Mouse (Mus musculus): Measurements from ENCODE around the gene Tmem79. TPM values are rescaled to one million over a fixed set of nuclear protein-coding genes. Genes with fewer than 3 reads are reported as not detected.

The Tmem79 gene
- polyA plus RNA-seq, 1 experiment from 2014 or later, result 7.4 TPM

GRCm38 (mm10) chr3:88334029-88334658 is 1.8 kb downstream of the Tmem79 start:
- DNase-seq (ENCODE audit: low spot score) (no peak), ATAC-seq (replicated peaks; ENCODE audit: low FRiP score, low read depth) (no peak)
- Histone ChIP-seq H3K4me1 (replicated peaks; ENCODE audit: insufficient read depth, low read length) (peaks cover 17% of the 10 kb centered on the region), H3K27ac (peak overlapping the region; percentile 8; the same call in 1 of the 2 replicates), H3K4me2 (ENCODE audit: low read length) (peak overlapping the region; percentile 80), H3K27me3 (ENCODE audit: insufficient read depth, low read length) (no peaks in the 10 kb centered on the region), H3K36me3 (ENCODE audit: insufficient read depth, low read length) (no peaks in the 10 kb centered on the region), H3K4me3 (replicated peaks; ENCODE audit: low read depth, low read length) (peak overlapping the region; percentile 0; the same call in 1 of the 2 replicates), H3K9ac (ENCODE audit: low read depth, low read length) (peak overlapping the region; percentile 37; the same call in 1 of the 2 replicates), H3K9me3 (replicated peaks; ENCODE audit: low read length) (no peaks in the 10 kb centered on the region)
- no peak for TF ChIP-seq CTCF (IDR thresholded peaks at IDR 0.05; ENCODE audit: low read depth)
- WGBS, result 48% methylated on average over 12 of the region's 12 CpGs

GRCm38 (mm10) chr3:88331282-88331681 is 4.7 kb downstream of the Tmem79 start:
- Histone ChIP-seq H3K9me3 (replicated peaks; ENCODE audit: low read length) (no peaks in the 10 kb centered on the region), H3K9ac (ENCODE audit: low read depth, low read length) (no peak overlapping the region), H3K27me3 (ENCODE audit: insufficient read depth, low read length) (no peaks in the 10 kb centered on the region), H3K4me2 (ENCODE audit: low read length) (no peak overlapping the region), H3K4me3 (replicated peaks; ENCODE audit: low read depth, low read length) (no peak overlapping the region), H3K36me3 (ENCODE audit: insufficient read depth, low read length) (0 out of 2 replicates have a peak, but pooled peaks cover 3% of the 10 kb centered on the region), H3K4me1 (replicated peaks; ENCODE audit: insufficient read depth, low read length) (peaks cover 14% of the 10 kb centered on the region), H3K27ac (no peak overlapping the region)
- peak; percentile 44 for DNase-seq (ENCODE audit: low spot score)
- peak; percentile 67 for TF ChIP-seq CTCF (IDR thresholded peaks at IDR 0.05; ENCODE audit: low read depth)
- ATAC-seq (replicated peaks; ENCODE audit: low FRiP score, low read depth), result no peak
- 48% methylated on average over 2 of the region's 2 CpGs for WGBS

GRCm38 (mm10) chr3:88328956-88329355 is 7.0 kb downstream of the Tmem79 start:
- Histone ChIP-seq H3K9me3 (replicated peaks; ENCODE audit: low read length) (no peaks in the 10 kb centered on the region), H3K9ac (ENCODE audit: low read depth, low read length) (no peak overlapping the region), H3K27ac (no peak overlapping the region), H3K4me2 (ENCODE audit: low read length) (no peak overlapping the region), H3K4me3 (replicated peaks; ENCODE audit: low read depth, low read length) (no peak overlapping the region), H3K27me3 (ENCODE audit: insufficient read depth, low read length) (no peaks in the 10 kb centered on the region), H3K36me3 (ENCODE audit: insufficient read depth, low read length) (0 out of 2 replicates have a peak, but pooled peaks cover 3% of the 10 kb centered on the region), H3K4me1 (replicated peaks; ENCODE audit: insufficient read depth, low read length) (peaks cover 11% of the 10 kb centered on the region)
- no peak for ATAC-seq (replicated peaks; ENCODE audit: low FRiP score, low read depth)
- TF ChIP-seq CTCF (IDR thresholded peaks at IDR 0.05; ENCODE audit: low read depth), result no peak
- WGBS, result 60% methylated on average over 5 of the region's 5 CpGs
- DNase-seq (ENCODE audit: low spot score), result no peak

GRCm38 (mm10) chr3:88324951-88325405 is 11.0 kb downstream of the Tmem79 start, which contains the start of gene Glmp:
Gene Glmp, plus strand, starts transcription at chr3:88325023.
- Histone ChIP-seq H3K27me3 (ENCODE audit: insufficient read depth, low read length) (no peaks in the 10 kb centered on the region), H3K9me3 (replicated peaks; ENCODE audit: low read length) (no peaks in the 10 kb centered on the region), H3K27ac (peak within 1 kb of the TSS; percentile 54; the same call in 1 of the 2 replicates), H3K9ac (ENCODE audit: low read depth, low read length) (peak within 1 kb of the TSS; percentile 78), H3K4me2 (ENCODE audit: low read length) (peak within 1 kb of the TSS; percentile 91), H3K4me1 (replicated peaks; ENCODE audit: insufficient read depth, low read length) (peaks cover 9% of the 10 kb centered on the region), H3K36me3 (ENCODE audit: insufficient read depth, low read length) (peaks cover 31% of the 10 kb centered on the region), H3K4me3 (replicated peaks; ENCODE audit: low read depth, low read length) (peak within 1 kb of the TSS; percentile 72)
- DNase-seq (ENCODE audit: low spot score) (peak; percentile 90), ATAC-seq (replicated peaks; ENCODE audit: low FRiP score, low read depth) (peak; percentile 73)
- no peak for TF ChIP-seq CTCF (IDR thresholded peaks at IDR 0.05; ENCODE audit: low read depth)
- WGBS, result under 1% methylated on average over 10 of the region's 10 CpGs

- H3K9me3 ChIP-seq (replicated peaks; ENCODE audit: low read length), result no peaks in the 10 kb centered on the region
- DNase-seq (ENCODE audit: low spot score), result no peak
- TF ChIP-seq CTCF (IDR thresholded peaks at IDR 0.05; ENCODE audit: low read depth), result no peak
- no peak overlapping the region for H3K9ac ChIP-seq (ENCODE audit: low read depth, low read length)
- WGBS, result 70% methylated on average over 1 of the region's 1 CpGs
- H3K27ac ChIP-seq, result no peak overlapping the region
- H3K4me1 ChIP-seq (replicated peaks; ENCODE audit: insufficient read depth, low read length), result peaks cover 6% of the 10 kb centered on the region
- H3K36me3 ChIP-seq (ENCODE audit: insufficient read depth, low read length), result peaks cover 32% of the 10 kb centered on the region
- H3K4me2 ChIP-seq (ENCODE audit: low read length), result no peak overlapping the region
- no peaks in the 10 kb centered on the region for H3K27me3 ChIP-seq (ENCODE audit: insufficient read depth, low read length)
- ATAC-seq (replicated peaks; ENCODE audit: low FRiP score, low read depth), result no peak
- H3K4me3 ChIP-seq (replicated peaks; ENCODE audit: low read depth, low read length), result no peak overlapping the region
Observed at GRCm38 (mm10) chr3:88299172-88299571, 36.8 kb downstream of the Tmem79 start.

GRCm38 (mm10) chr3:88297321-88297851 is 38.6 kb downstream of the Tmem79 start:
- Histone ChIP-seq H3K9ac (ENCODE audit: low read depth, low read length) (peak overlapping the region; percentile 74), H3K4me1 (replicated peaks; ENCODE audit: insufficient read depth, low read length) (peaks cover 6% of the 10 kb centered on the region), H3K4me2 (ENCODE audit: low read length) (peak overlapping the region; percentile 51), H3K4me3 (replicated peaks; ENCODE audit: low read depth, low read length) (peak overlapping the region; percentile 56), H3K27ac (peak overlapping the region; percentile 77), H3K36me3 (ENCODE audit: insufficient read depth, low read length) (peaks cover 18% of the 10 kb centered on the region), H3K27me3 (ENCODE audit: insufficient read depth, low read length) (no peaks in the 10 kb centered on the region), H3K9me3 (replicated peaks; ENCODE audit: low read length) (no peaks in the 10 kb centered on the region)
- DNase-seq (ENCODE audit: low spot score), result peak; percentile 55
- no peak for TF ChIP-seq CTCF (IDR thresholded peaks at IDR 0.05; ENCODE audit: low read depth)
- WGBS, result under 1% methylated on average over 30 of the region's 30 CpGs
- ATAC-seq (replicated peaks; ENCODE audit: low FRiP score, low read depth), result no peak

All from kidney, postnatal 0 days (tissue).